Mouse (Mus musculus): ENCODE measurements around the gene Rnf128. TPM values are rescaled to one million over a fixed set of nuclear protein-coding genes. Genes with fewer than 3 reads are reported as not detected.
A peak's percentile ranks its signal among the peaks of the same experiment; 100 is the strongest.

Gene Rnf128
- polyA plus RNA-seq, 1 experiment from 2014 or later = 1.2 TPM

DNA sequence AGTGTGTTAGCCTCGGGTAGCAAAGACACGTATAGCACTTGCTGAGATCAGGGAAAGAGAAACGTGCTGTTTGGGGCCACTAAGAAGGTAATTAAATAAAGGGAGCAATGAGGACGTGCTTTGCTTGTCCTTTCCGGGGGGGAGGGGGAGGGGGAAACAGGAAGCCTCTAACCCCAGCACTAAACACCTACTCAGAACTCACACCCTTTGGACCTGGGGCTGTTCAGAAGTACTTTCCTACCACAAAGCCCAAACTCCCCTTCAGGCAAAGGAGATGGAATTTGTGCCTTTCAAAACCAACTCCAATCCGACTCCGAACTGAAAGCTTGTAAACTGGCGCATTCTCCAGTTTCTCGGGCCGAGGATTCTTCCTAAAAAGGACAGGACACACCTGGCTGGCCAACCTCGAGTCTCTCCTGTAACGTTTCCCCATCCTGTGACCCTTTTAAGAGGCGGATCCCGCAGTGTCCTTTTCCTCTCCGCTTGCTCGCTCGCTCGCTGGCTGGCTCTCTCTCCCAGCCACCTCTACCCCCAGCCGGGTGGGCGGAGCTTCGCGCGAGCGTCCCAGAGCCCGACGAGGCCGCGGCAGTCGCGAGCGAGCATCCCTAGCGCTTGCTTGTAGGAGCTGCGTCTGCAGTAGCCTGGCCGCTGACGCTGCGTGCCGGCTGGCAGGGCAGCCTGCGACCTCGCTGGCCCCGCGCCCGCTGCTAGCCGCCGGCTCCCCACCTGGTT lies 47.1 kb downstream of the Rnf128 start:
- H3K27ac ChIP-seq (ENCODE audit: low read depth, low read length) = no peak overlapping the region
- H3K36me3 ChIP-seq (ENCODE audit: control insufficient read depth, insufficient read depth, low read length) = no peaks in the 10 kb centered on the region
- DNase-seq (ENCODE audit: low spot score, missing footprints) (peak; percentile 95), ATAC-seq (ENCODE audit: low FRiP score) (peak; percentile 98)
- no peaks in the 10 kb centered on the region for H3K4me1 ChIP-seq (ENCODE audit: control insufficient read depth, insufficient read depth, low read length)
- H3K4me3 ChIP-seq (ENCODE audit: low read depth, low read length) = peak overlapping the region; percentile 49
- H3K4me2 ChIP-seq = peak overlapping the region; percentile 71
- no peaks in the 10 kb centered on the region for H3K9me3 ChIP-seq (ENCODE audit: control insufficient read depth, low read length)
- H3K27me3 ChIP-seq (ENCODE audit: control insufficient read depth, insufficient read depth, low read length) = peaks cover 16% of the 10 kb centered on the region
- peak overlapping the region; percentile 53 for H3K9ac ChIP-seq (ENCODE audit: low read length)
- 15% methylated on average over 44 of the region's 44 CpGs for WGBS

DNA sequence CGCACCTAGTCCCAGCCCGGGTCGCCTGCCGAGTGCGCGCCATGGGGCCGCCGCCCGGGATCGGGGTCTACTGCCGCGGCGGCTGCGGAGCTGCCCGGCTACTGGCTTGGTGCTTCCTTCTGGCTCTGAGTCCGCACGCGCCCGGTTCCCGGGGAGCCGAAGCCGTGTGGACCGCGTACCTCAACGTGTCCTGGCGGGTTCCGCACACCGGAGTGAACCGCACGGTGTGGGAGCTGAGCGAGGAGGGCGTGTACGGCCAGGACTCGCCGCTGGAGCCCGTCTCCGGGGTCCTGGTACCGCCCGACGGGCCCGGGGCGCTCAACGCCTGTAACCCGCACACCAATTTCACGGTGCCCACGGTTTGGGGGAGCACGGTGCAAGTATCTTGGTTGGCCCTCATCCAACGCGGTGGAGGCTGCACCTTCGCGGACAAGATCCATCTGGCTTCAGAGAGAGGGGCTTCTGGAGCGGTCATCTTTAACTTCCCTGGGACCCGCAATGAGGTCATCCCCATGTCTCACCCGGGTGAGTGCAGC lies 47.7 kb downstream of the Rnf128 start:
- Histone ChIP-seq H3K36me3 (ENCODE audit: control insufficient read depth, insufficient read depth, low read length) (no peaks in the 10 kb centered on the region), H3K4me2 (peak overlapping the region; percentile 71), H3K9me3 (ENCODE audit: control insufficient read depth, low read length) (no peaks in the 10 kb centered on the region), H3K9ac (ENCODE audit: low read length) (peak overlapping the region; percentile 53), H3K27me3 (ENCODE audit: control insufficient read depth, insufficient read depth, low read length) (peaks cover 16% of the 10 kb centered on the region), H3K4me3 (ENCODE audit: low read depth, low read length) (peak overlapping the region; percentile 49), H3K27ac (ENCODE audit: low read depth, low read length) (no peak overlapping the region), H3K4me1 (ENCODE audit: control insufficient read depth, insufficient read depth, low read length) (no peaks in the 10 kb centered on the region)
- ATAC-seq (ENCODE audit: low FRiP score) (peak; percentile 36), DNase-seq (ENCODE audit: low spot score, missing footprints) (peak; percentile 90)
- 16% methylated on average over 53 of the region's 54 CpGs for WGBS

DNA sequence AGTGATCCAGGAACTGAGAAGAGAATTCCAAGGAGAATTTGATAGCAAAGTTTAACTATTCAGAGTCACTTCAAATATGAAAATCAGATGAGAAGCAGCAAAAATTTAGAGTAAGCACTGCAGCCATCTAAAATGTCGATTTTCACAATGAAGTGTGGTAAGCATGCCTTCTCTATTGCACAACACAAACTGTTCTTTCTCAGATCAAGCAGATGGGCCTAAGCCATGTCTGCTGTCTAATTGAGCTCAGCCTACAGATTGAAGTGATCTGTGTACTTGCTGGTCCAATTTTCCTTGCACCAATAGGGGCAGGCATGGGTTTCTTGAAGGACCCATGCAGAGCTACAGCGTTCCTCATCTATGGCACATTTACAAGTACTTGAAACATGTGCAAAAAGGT lies 51.6 kb downstream of the Rnf128 start:
- no peak overlapping the region for H3K9ac ChIP-seq (ENCODE audit: low read length)
- H3K27me3 ChIP-seq (ENCODE audit: control insufficient read depth, insufficient read depth, low read length) = peaks cover 14% of the 10 kb centered on the region
- 84% methylated on average over 2 of the region's 2 CpGs for WGBS
- no peak overlapping the region for H3K4me2 ChIP-seq
- DNase-seq (ENCODE audit: low spot score, missing footprints) (no peak), ATAC-seq (ENCODE audit: low FRiP score) (no peak)
- H3K4me1 ChIP-seq (ENCODE audit: control insufficient read depth, insufficient read depth, low read length) = no peaks in the 10 kb centered on the region
- no peak overlapping the region for H3K4me3 ChIP-seq (ENCODE audit: low read depth, low read length)
- H3K36me3 ChIP-seq (ENCODE audit: control insufficient read depth, insufficient read depth, low read length) = no peaks in the 10 kb centered on the region
- H3K9me3 ChIP-seq (ENCODE audit: control insufficient read depth, low read length) = no peaks in the 10 kb centered on the region
- H3K27ac ChIP-seq (ENCODE audit: low read depth, low read length) = no peak overlapping the region

DNA sequence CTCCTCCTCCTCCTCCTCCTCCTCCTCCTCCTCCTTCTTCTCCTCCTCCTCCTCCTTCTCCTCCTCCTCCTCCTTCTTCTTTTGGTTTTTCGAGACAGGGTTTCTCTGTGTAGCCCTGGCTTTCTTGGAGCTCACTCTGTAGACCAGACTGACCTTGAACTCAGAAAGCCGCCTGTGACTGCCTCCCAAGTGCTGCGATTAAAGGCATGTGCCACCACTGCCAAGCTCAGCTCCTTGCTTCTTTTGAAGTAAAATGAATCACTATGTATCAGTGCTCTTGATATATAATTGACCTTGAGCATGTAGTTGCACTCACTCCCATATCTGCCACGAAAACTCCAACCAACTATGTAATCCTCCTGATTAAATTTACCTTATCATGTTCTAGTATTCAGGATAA lies 59.0 kb downstream of the Rnf128 start:
- Histone ChIP-seq H3K9me3 (ENCODE audit: control insufficient read depth, low read length) (no peaks in the 10 kb centered on the region), H3K27ac (ENCODE audit: low read depth, low read length) (no peak overlapping the region), H3K4me3 (ENCODE audit: low read depth, low read length) (no peak overlapping the region), H3K27me3 (ENCODE audit: control insufficient read depth, insufficient read depth, low read length) (no peaks in the 10 kb centered on the region), H3K36me3 (ENCODE audit: control insufficient read depth, insufficient read depth, low read length) (no peaks in the 10 kb centered on the region), H3K4me2 (no peak overlapping the region), H3K4me1 (ENCODE audit: control insufficient read depth, insufficient read depth, low read length) (no peaks in the 10 kb centered on the region), H3K9ac (ENCODE audit: low read length) (no peak overlapping the region)
- 85% methylated on average over 3 of the region's 4 CpGs for WGBS
- DNase-seq (ENCODE audit: low spot score, missing footprints) (no peak), ATAC-seq (ENCODE audit: low FRiP score) (no peak)

DNA sequence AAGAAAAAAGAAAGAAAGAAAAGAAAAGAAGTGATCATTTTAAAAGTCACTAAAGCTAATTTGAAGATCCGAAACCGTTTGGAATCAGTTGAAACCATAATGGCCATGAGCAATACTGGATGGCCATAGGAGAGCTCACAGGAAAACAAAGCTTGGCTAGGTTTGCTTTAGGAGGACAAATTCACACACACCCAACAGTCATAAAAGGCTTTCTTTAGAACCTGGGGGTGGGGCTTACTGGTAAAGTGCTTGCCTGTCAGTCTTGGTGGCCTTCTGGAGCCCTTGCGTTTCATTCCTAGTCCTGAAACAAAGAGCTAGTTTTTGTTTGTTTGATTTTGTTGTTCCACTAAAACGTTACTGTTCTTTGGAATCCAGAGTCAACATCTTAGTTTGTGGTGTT lies 71.6 kb downstream of the Rnf128 start:
- Histone ChIP-seq H3K4me2 (no peak overlapping the region), H3K9me3 (ENCODE audit: control insufficient read depth, low read length) (no peaks in the 10 kb centered on the region), H3K36me3 (ENCODE audit: control insufficient read depth, insufficient read depth, low read length) (no peaks in the 10 kb centered on the region), H3K27ac (ENCODE audit: low read depth, low read length) (no peak overlapping the region), H3K27me3 (ENCODE audit: control insufficient read depth, insufficient read depth, low read length) (no peaks in the 10 kb centered on the region), H3K9ac (ENCODE audit: low read length) (no peak overlapping the region), H3K4me3 (ENCODE audit: low read depth, low read length) (no peak overlapping the region), H3K4me1 (ENCODE audit: control insufficient read depth, insufficient read depth, low read length) (no peaks in the 10 kb centered on the region)
- ATAC-seq (ENCODE audit: low FRiP score) (no peak), DNase-seq (ENCODE audit: low spot score, missing footprints) (no peak)
- WGBS = 81% methylated on average over 4 of the region's 4 CpGs

DNA sequence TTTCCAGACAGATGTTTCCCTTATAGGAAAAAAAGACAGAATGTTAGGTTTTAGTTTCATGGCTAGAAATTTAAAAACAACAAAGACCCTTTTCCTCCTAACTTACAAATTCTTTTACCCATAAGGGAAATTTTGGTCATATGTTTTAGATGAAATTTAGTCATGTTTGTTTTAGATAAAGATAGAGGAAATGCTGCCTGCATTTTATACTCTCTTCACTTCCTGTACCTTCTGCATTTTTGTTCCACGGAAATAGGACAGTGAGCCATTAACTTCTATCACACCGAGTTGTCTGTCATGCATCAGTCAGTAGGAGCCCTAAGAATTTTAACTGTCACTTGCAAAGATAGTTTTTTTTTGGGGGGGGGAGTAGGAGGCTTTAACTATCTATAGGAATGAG lies 76.6 kb downstream of the Rnf128 start:
- no peaks in the 10 kb centered on the region for H3K4me1 ChIP-seq (ENCODE audit: control insufficient read depth, insufficient read depth, low read length)
- DNase-seq (ENCODE audit: low spot score, missing footprints) = no peak
- H3K9me3 ChIP-seq (ENCODE audit: control insufficient read depth, low read length) = no peaks in the 10 kb centered on the region
- H3K4me3 ChIP-seq (ENCODE audit: low read depth, low read length) = no peak overlapping the region
- 79% methylated on average over 2 of the region's 2 CpGs for WGBS
- ATAC-seq (ENCODE audit: low FRiP score) = no peak
- H3K27ac ChIP-seq (ENCODE audit: low read depth, low read length) = no peak overlapping the region
- H3K27me3 ChIP-seq (ENCODE audit: control insufficient read depth, insufficient read depth, low read length) = no peaks in the 10 kb centered on the region
- H3K9ac ChIP-seq (ENCODE audit: low read length) = no peak overlapping the region
- H3K36me3 ChIP-seq (ENCODE audit: control insufficient read depth, insufficient read depth, low read length) = no peaks in the 10 kb centered on the region
- H3K4me2 ChIP-seq = no peak overlapping the region

DNA sequence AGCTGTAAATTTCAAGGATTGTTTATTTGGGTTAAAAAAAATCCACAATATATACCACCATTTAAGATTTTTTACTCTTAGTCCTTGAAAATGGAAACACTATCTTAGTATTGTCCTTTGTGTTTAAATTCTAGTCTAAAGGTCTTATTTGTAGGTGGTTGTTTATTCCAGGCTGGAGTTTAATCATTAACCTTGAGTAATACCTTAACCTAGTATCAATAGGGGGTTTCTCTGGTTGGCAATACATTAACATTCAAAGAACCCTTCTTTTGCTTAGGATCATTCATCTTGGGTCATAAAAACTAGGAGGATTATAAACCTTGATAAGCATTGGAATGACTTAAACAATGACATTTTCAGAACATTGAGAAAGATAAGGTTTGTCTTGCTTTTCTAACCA lies 77.3 kb downstream of the Rnf128 start:
- ATAC-seq (ENCODE audit: low FRiP score) (no peak), DNase-seq (ENCODE audit: low spot score, missing footprints) (no peak)
- Histone ChIP-seq H3K9me3 (ENCODE audit: control insufficient read depth, low read length) (no peaks in the 10 kb centered on the region), H3K9ac (ENCODE audit: low read length) (no peak overlapping the region), H3K4me3 (ENCODE audit: low read depth, low read length) (no peak overlapping the region), H3K4me2 (no peak overlapping the region), H3K27me3 (ENCODE audit: control insufficient read depth, insufficient read depth, low read length) (no peaks in the 10 kb centered on the region), H3K36me3 (ENCODE audit: control insufficient read depth, insufficient read depth, low read length) (no peaks in the 10 kb centered on the region), H3K4me1 (ENCODE audit: control insufficient read depth, insufficient read depth, low read length) (no peaks in the 10 kb centered on the region), H3K27ac (ENCODE audit: low read depth, low read length) (no peak overlapping the region)

DNA sequence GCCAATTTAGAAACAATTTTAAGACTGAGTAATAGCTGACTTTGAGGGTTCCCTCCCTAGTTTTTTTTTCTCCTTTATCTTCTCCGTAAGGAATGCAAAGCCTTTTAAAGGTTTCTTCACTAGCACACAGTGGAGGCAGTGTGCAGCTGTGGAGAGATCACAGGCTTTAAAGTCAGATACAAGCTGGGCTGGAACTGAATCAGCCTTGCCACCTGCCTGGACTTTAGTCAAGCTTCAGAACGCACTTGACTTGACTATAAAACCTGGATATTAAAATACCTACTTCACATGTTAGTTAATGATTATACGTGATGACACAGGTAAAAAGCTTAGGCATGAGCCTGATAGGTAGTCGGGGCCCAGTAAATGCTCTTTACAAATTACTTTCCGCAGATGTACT lies 89.1 kb downstream of the Rnf128 start:
- H3K27ac ChIP-seq (ENCODE audit: low read depth, low read length) = no peak overlapping the region
- no peak overlapping the region for H3K4me2 ChIP-seq
- H3K9me3 ChIP-seq (ENCODE audit: control insufficient read depth, low read length) = no peaks in the 10 kb centered on the region
- no peaks in the 10 kb centered on the region for H3K36me3 ChIP-seq (ENCODE audit: control insufficient read depth, insufficient read depth, low read length)
- ATAC-seq (ENCODE audit: low FRiP score) (no peak), DNase-seq (ENCODE audit: low spot score, missing footprints) (no peak)
- H3K27me3 ChIP-seq (ENCODE audit: control insufficient read depth, insufficient read depth, low read length) = peaks cover 2% of the 10 kb centered on the region; the same call in 1 of the 2 replicates
- no peak overlapping the region for H3K9ac ChIP-seq (ENCODE audit: low read length)
- 81% methylated on average over 5 of the region's 5 CpGs for WGBS
- no peaks in the 10 kb centered on the region for H3K4me1 ChIP-seq (ENCODE audit: control insufficient read depth, insufficient read depth, low read length)
- H3K4me3 ChIP-seq (ENCODE audit: low read depth, low read length) = no peak overlapping the region

DNA sequence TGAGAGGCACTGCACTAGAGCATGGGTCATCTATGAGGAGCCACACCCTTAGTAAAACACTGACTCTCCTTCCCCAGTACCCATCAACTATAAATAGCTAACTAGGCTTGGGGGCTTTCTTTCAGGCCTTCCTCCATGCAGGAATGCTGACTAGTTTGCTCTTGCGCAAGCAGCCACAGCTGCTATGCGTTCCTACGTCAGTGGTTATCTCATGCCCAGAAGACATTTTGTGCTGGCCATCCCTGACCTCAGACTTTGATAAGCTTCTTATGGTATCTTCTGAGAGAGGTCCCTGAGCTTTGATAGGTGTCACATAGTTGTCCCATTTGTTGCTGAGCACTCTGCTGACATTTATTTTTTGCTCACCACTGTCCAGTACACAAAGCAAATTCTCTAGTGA lies 90.2 kb downstream of the Rnf128 start:
- Histone ChIP-seq H3K27me3 (ENCODE audit: control insufficient read depth, insufficient read depth, low read length) (peaks cover 2% of the 10 kb centered on the region; the same call in 1 of the 2 replicates), H3K9me3 (ENCODE audit: control insufficient read depth, low read length) (no peaks in the 10 kb centered on the region), H3K4me2 (no peak overlapping the region), H3K4me1 (ENCODE audit: control insufficient read depth, insufficient read depth, low read length) (no peaks in the 10 kb centered on the region), H3K36me3 (ENCODE audit: control insufficient read depth, insufficient read depth, low read length) (no peaks in the 10 kb centered on the region), H3K27ac (ENCODE audit: low read depth, low read length) (no peak overlapping the region), H3K9ac (ENCODE audit: low read length) (no peak overlapping the region), H3K4me3 (ENCODE audit: low read depth, low read length) (no peak overlapping the region)
- WGBS = 92% methylated on average over 3 of the region's 3 CpGs
- DNase-seq (ENCODE audit: low spot score, missing footprints) (no peak), ATAC-seq (ENCODE audit: low FRiP score) (no peak)
